Mouse (Mus musculus): ENCODE measurements around the gene Snd1. TPM values are rescaled to one million over a fixed set of nuclear protein-coding genes. Genes with fewer than 3 reads are reported as not detected.

Gene Snd1
- polyA plus RNA-seq, 1 experiment = 35.6 TPM

- TF ChIP-seq CTCF (IDR thresholded peaks at IDR 0.05; ENCODE audit: control insufficient read depth, insufficient read depth, low read length) (no peak), POLR2A (IDR thresholded peaks at IDR 0.05; ENCODE audit: borderline replicate concordance, control insufficient read depth, low read depth, low read length) (no peak)
- no peak overlapping the region for H3K4me3 ChIP-seq (replicated peaks; ENCODE audit: control insufficient read depth, low read depth, low read length)
- no peak overlapping the region for H3K27ac ChIP-seq (ENCODE audit: control insufficient read depth, insufficient read depth, low read depth, low read length, poor library complexity)
- 81% methylated on average over 3 of the region's 3 CpGs for WGBS
- no peaks in the 10 kb centered on the region; the same call in 1 of the 2 replicates for H3K4me1 ChIP-seq (ENCODE audit: control insufficient read depth, insufficient read depth, low read length)
Measured at GRCm38 (mm10) chr6:28827565-28827964, 352.6 kb downstream of the Snd1 start.

- no peak for TF ChIP-seq CTCF (IDR thresholded peaks at IDR 0.05; ENCODE audit: control insufficient read depth, insufficient read depth, low read length)
- TF ChIP-seq POLR2A (IDR thresholded peaks at IDR 0.05; ENCODE audit: borderline replicate concordance, control insufficient read depth, low read depth, low read length) = no peak
- WGBS = 78% methylated on average over 6 of the region's 6 CpGs
- Histone ChIP-seq H3K27ac (ENCODE audit: control insufficient read depth, insufficient read depth, low read depth, low read length, poor library complexity) (no peak overlapping the region), H3K4me3 (replicated peaks; ENCODE audit: control insufficient read depth, low read depth, low read length) (no peak overlapping the region), H3K4me1 (ENCODE audit: control insufficient read depth, insufficient read depth, low read length) (no peaks in the 10 kb centered on the region; the same call in 1 of the 2 replicates)
Measured at GRCm38 (mm10) chr6:28828593-28828992, 353.7 kb downstream of the Snd1 start.

- Histone ChIP-seq H3K4me3 (replicated peaks; ENCODE audit: control insufficient read depth, low read depth, low read length) (no peak overlapping the region), H3K27ac (ENCODE audit: control insufficient read depth, insufficient read depth, low read depth, low read length, poor library complexity) (no peak overlapping the region), H3K4me1 (ENCODE audit: control insufficient read depth, insufficient read depth, low read length) (no peaks in the 10 kb centered on the region)
- 87% methylated on average over 12 of the region's 12 CpGs for WGBS
- TF ChIP-seq POLR2A (IDR thresholded peaks at IDR 0.05; ENCODE audit: borderline replicate concordance, control insufficient read depth, low read depth, low read length) = no peak
- no peak for TF ChIP-seq CTCF (IDR thresholded peaks at IDR 0.05; ENCODE audit: control insufficient read depth, insufficient read depth, low read length)
Measured at GRCm38 (mm10) chr6:28830306-28830705, 355.4 kb downstream of the Snd1 start.

- no peak for TF ChIP-seq POLR2A (IDR thresholded peaks at IDR 0.05; ENCODE audit: borderline replicate concordance, control insufficient read depth, low read depth, low read length)
- TF ChIP-seq CTCF (IDR thresholded peaks at IDR 0.05; ENCODE audit: control insufficient read depth, insufficient read depth, low read length) = no peak
- peak within 1 kb of the TSS; percentile 45 for H3K4me3 ChIP-seq (replicated peaks; ENCODE audit: control insufficient read depth, low read depth, low read length)
- no peaks in the 10 kb centered on the region for H3K4me1 ChIP-seq (ENCODE audit: control insufficient read depth, insufficient read depth, low read length)
- 81% methylated on average over 27 of the region's 27 CpGs for WGBS
- no peak within 1 kb of the TSS for H3K27ac ChIP-seq (ENCODE audit: control insufficient read depth, insufficient read depth, low read depth, low read length, poor library complexity)
Measured at GRCm38 (mm10) chr6:28831011-28831853, 356.3 kb downstream of the Snd1 start, which contains the start of gene Lrrc4. Gene Lrrc4 (minus strand): TSS chr6:28831747.

GRCm38 (mm10) chr6:28831854-28832750 lies 357.2 kb downstream of the Snd1 start:
- Histone ChIP-seq H3K4me3 (replicated peaks; ENCODE audit: control insufficient read depth, low read depth, low read length) (peak overlapping the region; percentile 45), H3K27ac (ENCODE audit: control insufficient read depth, insufficient read depth, low read depth, low read length, poor library complexity) (no peak overlapping the region), H3K4me1 (ENCODE audit: control insufficient read depth, insufficient read depth, low read length) (no peaks in the 10 kb centered on the region)
- 5% methylated on average over 82 of the region's 82 CpGs for WGBS
- no peak for TF ChIP-seq POLR2A (IDR thresholded peaks at IDR 0.05; ENCODE audit: borderline replicate concordance, control insufficient read depth, low read depth, low read length)

- peak overlapping the region; percentile 12 for H3K4me3 ChIP-seq (replicated peaks; ENCODE audit: control insufficient read depth, low read depth, low read length)
- no peak for TF ChIP-seq CTCF (IDR thresholded peaks at IDR 0.05; ENCODE audit: control insufficient read depth, insufficient read depth, low read length)
- TF ChIP-seq POLR2A (IDR thresholded peaks at IDR 0.05; ENCODE audit: borderline replicate concordance, control insufficient read depth, low read depth, low read length) = no peak
- WGBS = under 1% methylated on average over 58 of the region's 58 CpGs
- no peaks in the 10 kb centered on the region for H3K4me1 ChIP-seq (ENCODE audit: control insufficient read depth, insufficient read depth, low read length)
- no peak overlapping the region for H3K27ac ChIP-seq (ENCODE audit: control insufficient read depth, insufficient read depth, low read depth, low read length, poor library complexity)
Measured at GRCm38 (mm10) chr6:28832751-28833291, 357.9 kb downstream of the Snd1 start.

- WGBS = 11% methylated on average over 43 of the region's 43 CpGs
- TF ChIP-seq POLR2A (IDR thresholded peaks at IDR 0.05; ENCODE audit: borderline replicate concordance, control insufficient read depth, low read depth, low read length) (no peak), CTCF (IDR thresholded peaks at IDR 0.05; ENCODE audit: control insufficient read depth, insufficient read depth, low read length) (no peak)
- no peaks in the 10 kb centered on the region for H3K4me1 ChIP-seq (ENCODE audit: control insufficient read depth, insufficient read depth, low read length)
- no peak overlapping the region for H3K4me3 ChIP-seq (replicated peaks; ENCODE audit: control insufficient read depth, low read depth, low read length)
- H3K27ac ChIP-seq (ENCODE audit: control insufficient read depth, insufficient read depth, low read depth, low read length, poor library complexity) = no peak overlapping the region
Measured at GRCm38 (mm10) chr6:28833380-28833822, 358.5 kb downstream of the Snd1 start.

GRCm38 (mm10) chr6:28834046-28834445 lies 359.1 kb downstream of the Snd1 start:
- H3K4me3 ChIP-seq (replicated peaks; ENCODE audit: control insufficient read depth, low read depth, low read length) = no peak overlapping the region
- H3K27ac ChIP-seq (ENCODE audit: control insufficient read depth, insufficient read depth, low read depth, low read length, poor library complexity) = no peak overlapping the region
- H3K4me1 ChIP-seq (ENCODE audit: control insufficient read depth, insufficient read depth, low read length) = no peaks in the 10 kb centered on the region
- WGBS = 31% methylated on average over 2 of the region's 2 CpGs
- TF ChIP-seq CTCF (IDR thresholded peaks at IDR 0.05; ENCODE audit: control insufficient read depth, insufficient read depth, low read length) (no peak), POLR2A (IDR thresholded peaks at IDR 0.05; ENCODE audit: borderline replicate concordance, control insufficient read depth, low read depth, low read length) (no peak)
